Mouse (Mus musculus): Measurements from ENCODE around the gene Mindy2.
A peak's percentile ranks its signal among the peaks of the same experiment; 100 is the strongest.

Gene Mindy2

GRCm38 (mm10) chr9:70657013-70657967, at the start of gene Mindy2:
Gene Mindy2 (minus strand): TSS chr9:70657174.
- DNase-seq (ENCODE audit: low spot score) = peak; percentile 98

- no peak for DNase-seq (ENCODE audit: low spot score)
Observed at GRCm38 (mm10) chr9:70706444-70706843, 49.5 kb upstream of the Mindy2 start.

GRCm38 (mm10) chr9:70703597-70704203, 46.7 kb upstream of the Mindy2 start:
- DNase-seq (ENCODE audit: low spot score) = no peak

- DNase-seq (ENCODE audit: low spot score) = no peak
Observed at GRCm38 (mm10) chr9:70698090-70698489, 41.1 kb upstream of the Mindy2 start.

- DNase-seq (ENCODE audit: low spot score) = peak; percentile 4
Observed at GRCm38 (mm10) chr9:70695723-70696122, 38.7 kb upstream of the Mindy2 start.

GRCm38 (mm10) chr9:70691772-70692693, 35.1 kb upstream of the Mindy2 start:
- DNase-seq (ENCODE audit: low spot score) = no peak

GRCm38 (mm10) chr9:70690579-70690978, 33.6 kb upstream of the Mindy2 start:
- DNase-seq (ENCODE audit: low spot score) = no peak

GRCm38 (mm10) chr9:70689926-70690325, 33.0 kb upstream of the Mindy2 start:
- DNase-seq (ENCODE audit: low spot score) = no peak

GRCm38 (mm10) chr9:70688301-70688968, 31.5 kb upstream of the Mindy2 start:
- no peak for DNase-seq (ENCODE audit: low spot score)

GRCm38 (mm10) chr9:70682202-70682601, 25.2 kb upstream of the Mindy2 start:
- DNase-seq (ENCODE audit: low spot score) = no peak

- DNase-seq (ENCODE audit: low spot score) = peak; percentile 42
Observed at GRCm38 (mm10) chr9:70679132-70680091, 22.4 kb upstream of the Mindy2 start.

- DNase-seq (ENCODE audit: low spot score) = peak; percentile 97
Observed at GRCm38 (mm10) chr9:70678682-70679131, 21.7 kb upstream of the Mindy2 start, which contains the start of gene Adam10. Gene Adam10 (plus strand): TSS chr9:70678997.

GRCm38 (mm10) chr9:70675961-70676360, 19.0 kb upstream of the Mindy2 start:
- no peak for DNase-seq (ENCODE audit: low spot score)

- no peak for DNase-seq (ENCODE audit: low spot score)
Observed at GRCm38 (mm10) chr9:70675117-70675516, 18.1 kb upstream of the Mindy2 start.

GRCm38 (mm10) chr9:70673656-70674055, 16.7 kb upstream of the Mindy2 start:
- DNase-seq (ENCODE audit: low spot score) = no peak

GRCm38 (mm10) chr9:70671772-70672579, 15.0 kb upstream of the Mindy2 start:
- no peak for DNase-seq (ENCODE audit: low spot score)

- DNase-seq (ENCODE audit: low spot score) = peak; percentile 64
Observed at GRCm38 (mm10) chr9:70671278-70671677, 14.3 kb upstream of the Mindy2 start.

- no peak for DNase-seq (ENCODE audit: low spot score)
Observed at GRCm38 (mm10) chr9:70670381-70670780, 13.4 kb upstream of the Mindy2 start.

GRCm38 (mm10) chr9:70669197-70669596, 12.2 kb upstream of the Mindy2 start:
- DNase-seq (ENCODE audit: low spot score) = no peak

All from T-cell, adult 2 months (primary cell).